Mouse (Mus musculus): ENCODE results near the gene Rint1. TPM values are rescaled to one million over a fixed set of nuclear protein-coding genes. Genes with fewer than 3 reads are reported as not detected.
"Not testable (repeated sequence)": the region's sequence is repeated elsewhere in the genome, so short reads cannot be mapped to it uniquely, and the experiment has no call there.

Gene Rint1
- polyA plus RNA-seq, 1 experiment from 2014 or later: 31.2 TPM

DNA sequence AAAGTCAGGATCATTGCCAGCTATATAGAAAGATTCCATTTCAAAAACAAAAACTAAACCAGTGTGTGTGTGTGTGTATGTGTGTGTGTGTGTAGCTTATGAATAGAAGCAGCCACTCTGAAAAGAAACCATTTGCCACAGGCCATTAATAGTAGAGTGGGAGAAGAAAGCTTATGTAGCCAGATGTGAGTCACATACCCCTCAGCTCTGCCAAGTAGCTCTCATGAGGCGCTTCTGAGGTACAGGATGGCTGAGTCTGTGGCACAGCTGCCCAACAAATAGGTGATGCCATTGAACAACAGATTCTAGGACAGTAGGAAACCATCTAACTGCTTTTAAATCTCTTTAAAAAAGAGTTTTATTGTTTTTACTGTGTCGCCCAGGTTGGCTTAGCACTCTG lies 5.2 kb downstream of the Rint1 start:
- Histone ChIP-seq H3K4me1 (replicated peaks; ENCODE audit: control insufficient read depth, insufficient read depth, low read length) (peaks cover 2% of the 10 kb centered on the region; the same call in 1 of the 2 replicates), H3K9me3 (ENCODE audit: control insufficient read depth, low read length) (no peaks in the 10 kb centered on the region), H3K27me3 (ENCODE audit: control insufficient read depth, insufficient read depth, low read length) (no peaks in the 10 kb centered on the region), H3K27ac (ENCODE audit: low read depth, low read length) (no peak overlapping the region), H3K36me3 (ENCODE audit: control insufficient read depth, insufficient read depth, low read length) (no peaks in the 10 kb centered on the region; the same call in 1 of the 2 replicates), H3K4me3 (ENCODE audit: low read depth, low read length) (no peak overlapping the region), H3K4me2 (ENCODE audit: low read depth, low read length, severe bottlenecking) (no peak overlapping the region), H3K9ac (ENCODE audit: low read length) (no peak overlapping the region)
- DNase-seq (ENCODE audit: low spot score) (peak; percentile 11), ATAC-seq (replicated peaks; ENCODE audit: low FRiP score) (no peak)
- WGBS: 91% methylated on average over 2 of the region's 2 CpGs

DNA sequence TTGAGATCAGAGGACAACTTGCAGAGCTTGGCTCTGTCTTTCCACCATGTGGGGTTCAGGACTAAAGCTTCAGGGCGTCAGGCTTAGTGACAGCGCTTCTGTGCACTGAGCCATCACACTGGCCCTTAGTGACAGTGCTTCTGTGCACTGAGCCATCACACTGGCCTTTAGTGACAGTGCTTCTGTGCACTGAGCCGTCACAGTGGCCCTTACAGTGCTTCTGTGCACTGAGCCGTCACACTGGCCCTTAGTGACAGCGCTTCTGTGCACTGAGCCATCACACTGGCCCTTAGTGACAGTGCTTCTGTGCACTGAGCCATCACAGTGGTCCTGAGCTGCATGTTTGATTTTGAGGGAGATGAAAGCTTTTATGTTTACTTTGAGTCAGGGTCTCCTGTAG lies 27.3 kb downstream of the Rint1 start:
- Histone ChIP-seq H3K4me3 (ENCODE audit: low read depth, low read length) (no peak overlapping the region), H3K4me2 (ENCODE audit: low read depth, low read length, severe bottlenecking) (no peak overlapping the region), H3K27ac (ENCODE audit: low read depth, low read length) (no peak overlapping the region), H3K27me3 (ENCODE audit: control insufficient read depth, insufficient read depth, low read length) (no peaks in the 10 kb centered on the region), H3K36me3 (ENCODE audit: control insufficient read depth, insufficient read depth, low read length) (peaks cover 6% of the 10 kb centered on the region), H3K9ac (ENCODE audit: low read length) (no peak overlapping the region), H3K9me3 (ENCODE audit: control insufficient read depth, low read length) (no peaks in the 10 kb centered on the region; the same call in 1 of the 2 replicates), H3K4me1 (replicated peaks; ENCODE audit: control insufficient read depth, insufficient read depth, low read length) (no peaks in the 10 kb centered on the region)
- 60% methylated on average over 5 of the region's 5 CpGs for WGBS
- ATAC-seq (replicated peaks; ENCODE audit: low FRiP score): no peak
- DNase-seq (ENCODE audit: low spot score): no peak

- Histone ChIP-seq H3K9me3 (ENCODE audit: control insufficient read depth, low read length) (no peaks in the 10 kb centered on the region; the same call in 1 of the 2 replicates), H3K4me2 (ENCODE audit: low read depth, low read length, severe bottlenecking) (no peak overlapping the region), H3K36me3 (ENCODE audit: control insufficient read depth, insufficient read depth, low read length) (peaks cover 6% of the 10 kb centered on the region), H3K27me3 (ENCODE audit: control insufficient read depth, insufficient read depth, low read length) (no peaks in the 10 kb centered on the region), H3K4me3 (ENCODE audit: low read depth, low read length) (no peak overlapping the region), H3K9ac (ENCODE audit: low read length) (no peak overlapping the region), H3K4me1 (replicated peaks; ENCODE audit: control insufficient read depth, insufficient read depth, low read length) (no peaks in the 10 kb centered on the region), H3K27ac (ENCODE audit: low read depth, low read length) (no peak overlapping the region)
- DNase-seq (ENCODE audit: low spot score) (no peak), ATAC-seq (replicated peaks; ENCODE audit: low FRiP score) (no peak)
- WGBS: 94% methylated on average over 15 of the region's 15 CpGs
Observed at GRCm38 (mm10) chr5:23816681-23817080, 29.2 kb downstream of the Rint1 start.

DNA sequence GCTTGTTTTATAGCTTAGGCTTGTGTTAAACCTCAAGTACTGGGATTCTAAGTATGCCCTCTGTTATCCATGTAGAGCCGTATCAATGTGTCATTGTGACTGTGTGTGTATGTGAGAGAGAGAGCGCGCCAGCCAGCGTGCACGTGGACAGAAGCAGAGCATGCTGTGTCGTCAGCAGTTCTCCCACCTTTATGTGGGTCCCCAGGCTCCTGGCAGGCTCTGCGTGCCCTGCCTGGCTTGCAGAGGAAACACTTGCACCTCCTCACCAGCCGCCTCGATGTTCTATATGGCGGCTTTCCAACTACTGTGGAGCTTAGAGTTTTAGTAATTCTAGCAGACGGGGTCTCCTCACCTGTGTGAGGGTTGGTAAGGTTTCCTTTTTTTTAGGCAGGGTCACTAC lies 34.8 kb downstream of the Rint1 start:
- Histone ChIP-seq H3K36me3 (ENCODE audit: control insufficient read depth, insufficient read depth, low read length) (no peaks in the 10 kb centered on the region), H3K4me1 (replicated peaks; ENCODE audit: control insufficient read depth, insufficient read depth, low read length) (no peaks in the 10 kb centered on the region), H3K27ac (ENCODE audit: low read depth, low read length) (no peak overlapping the region), H3K9ac (ENCODE audit: low read length) (no peak overlapping the region), H3K9me3 (ENCODE audit: control insufficient read depth, low read length) (no peaks in the 10 kb centered on the region), H3K27me3 (ENCODE audit: control insufficient read depth, insufficient read depth, low read length) (no peaks in the 10 kb centered on the region), H3K4me3 (ENCODE audit: low read depth, low read length) (no peak overlapping the region), H3K4me2 (ENCODE audit: low read depth, low read length, severe bottlenecking) (no peak overlapping the region)
- DNase-seq (ENCODE audit: low spot score): no peak
- ATAC-seq (replicated peaks; ENCODE audit: low FRiP score): no peak
- 84% methylated on average over 11 of the region's 11 CpGs for WGBS

DNA sequence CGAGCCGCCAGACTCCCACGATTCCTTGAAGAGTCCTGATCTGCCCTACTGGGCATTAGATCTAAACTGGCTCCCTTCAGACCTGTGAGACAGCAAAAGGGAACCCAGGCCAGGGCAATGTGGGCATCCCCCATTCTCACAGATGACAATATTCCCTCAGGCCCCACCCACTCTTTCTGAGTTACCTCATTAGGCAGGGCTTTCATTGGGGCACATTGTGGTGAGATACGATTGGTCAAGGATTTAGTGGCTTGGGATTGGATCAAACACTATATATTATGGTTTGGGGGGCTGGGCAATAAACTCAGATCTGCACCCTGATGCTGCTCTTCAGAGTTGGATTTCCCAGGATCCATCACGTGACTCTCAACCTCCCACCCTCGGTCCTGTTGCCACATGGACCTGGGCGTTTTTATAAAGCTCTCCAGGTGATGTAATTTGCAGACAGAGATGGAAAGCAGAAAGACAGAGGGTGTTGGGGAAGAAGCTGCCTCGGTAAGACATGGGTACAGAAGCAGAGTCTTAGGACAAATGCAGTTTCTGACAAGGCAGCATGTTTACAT lies 36.7 kb downstream of the Rint1 start:
- WGBS: 84% methylated on average over 8 of the region's 8 CpGs
- ATAC-seq (replicated peaks; ENCODE audit: low FRiP score): no peak
- no peaks in the 10 kb centered on the region for H3K27me3 ChIP-seq (ENCODE audit: control insufficient read depth, insufficient read depth, low read length)
- no peaks in the 10 kb centered on the region for H3K36me3 ChIP-seq (ENCODE audit: control insufficient read depth, insufficient read depth, low read length)
- H3K27ac ChIP-seq (ENCODE audit: low read depth, low read length): no peak overlapping the region
- no peak overlapping the region for H3K4me2 ChIP-seq (ENCODE audit: low read depth, low read length, severe bottlenecking)
- H3K9me3 ChIP-seq (ENCODE audit: control insufficient read depth, low read length): no peaks in the 10 kb centered on the region
- no peak overlapping the region for H3K4me3 ChIP-seq (ENCODE audit: low read depth, low read length)
- DNase-seq (ENCODE audit: low spot score): no peak
- H3K9ac ChIP-seq (ENCODE audit: low read length): no peak overlapping the region
- no peaks in the 10 kb centered on the region for H3K4me1 ChIP-seq (replicated peaks; ENCODE audit: control insufficient read depth, insufficient read depth, low read length)

DNA sequence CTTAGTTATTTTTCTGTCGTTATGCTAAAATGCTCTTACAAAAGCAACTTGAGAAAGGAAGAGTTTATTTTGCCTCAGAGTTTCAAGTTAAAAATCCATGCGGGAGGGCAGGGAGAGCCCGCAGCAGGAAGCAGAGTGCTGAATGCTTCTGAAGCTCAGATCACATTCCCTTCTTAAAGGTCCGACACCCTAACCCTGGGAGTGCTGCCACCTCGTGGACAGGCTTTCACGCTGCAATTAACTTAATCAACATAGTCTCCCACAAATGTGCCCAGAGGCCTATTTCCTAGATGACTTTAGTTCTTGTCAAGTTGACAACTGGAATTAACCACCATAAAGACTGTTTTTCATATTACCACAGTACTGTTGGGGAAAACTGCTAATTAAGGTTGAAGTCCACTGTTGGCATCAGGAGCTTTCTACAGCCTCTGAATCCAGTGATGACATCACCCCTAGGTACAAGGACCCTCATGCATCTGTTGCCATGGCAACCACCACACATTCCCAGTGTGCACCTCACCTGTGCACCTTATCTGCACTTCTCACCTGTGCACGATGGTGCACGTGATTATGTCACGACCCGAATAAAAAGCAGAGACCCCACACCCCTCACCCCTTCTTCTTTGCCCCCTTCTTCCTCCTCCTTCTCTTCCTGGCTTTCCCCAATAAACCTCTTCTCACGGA lies 39.0 kb downstream of the Rint1 start:
- Histone ChIP-seq H3K4me1 (replicated peaks; ENCODE audit: control insufficient read depth, insufficient read depth, low read length) (no peaks in the 10 kb centered on the region), H3K36me3 (ENCODE audit: control insufficient read depth, insufficient read depth, low read length) (no peaks in the 10 kb centered on the region), H3K4me2 (ENCODE audit: low read depth, low read length, severe bottlenecking) (no peak overlapping the region), H3K4me3 (ENCODE audit: low read depth, low read length) (no peak overlapping the region), H3K27me3 (ENCODE audit: control insufficient read depth, insufficient read depth, low read length) (peaks cover 3% of the 10 kb centered on the region), H3K27ac (ENCODE audit: low read depth, low read length) (no peak overlapping the region), H3K9me3 (ENCODE audit: control insufficient read depth, low read length) (no peaks in the 10 kb centered on the region), H3K9ac (ENCODE audit: low read length) (no peak overlapping the region)
- ATAC-seq (replicated peaks; ENCODE audit: low FRiP score): no peak
- WGBS: 40% methylated on average over 11 of the region's 11 CpGs
- peak; percentile 82 for DNase-seq (ENCODE audit: low spot score)

DNA sequence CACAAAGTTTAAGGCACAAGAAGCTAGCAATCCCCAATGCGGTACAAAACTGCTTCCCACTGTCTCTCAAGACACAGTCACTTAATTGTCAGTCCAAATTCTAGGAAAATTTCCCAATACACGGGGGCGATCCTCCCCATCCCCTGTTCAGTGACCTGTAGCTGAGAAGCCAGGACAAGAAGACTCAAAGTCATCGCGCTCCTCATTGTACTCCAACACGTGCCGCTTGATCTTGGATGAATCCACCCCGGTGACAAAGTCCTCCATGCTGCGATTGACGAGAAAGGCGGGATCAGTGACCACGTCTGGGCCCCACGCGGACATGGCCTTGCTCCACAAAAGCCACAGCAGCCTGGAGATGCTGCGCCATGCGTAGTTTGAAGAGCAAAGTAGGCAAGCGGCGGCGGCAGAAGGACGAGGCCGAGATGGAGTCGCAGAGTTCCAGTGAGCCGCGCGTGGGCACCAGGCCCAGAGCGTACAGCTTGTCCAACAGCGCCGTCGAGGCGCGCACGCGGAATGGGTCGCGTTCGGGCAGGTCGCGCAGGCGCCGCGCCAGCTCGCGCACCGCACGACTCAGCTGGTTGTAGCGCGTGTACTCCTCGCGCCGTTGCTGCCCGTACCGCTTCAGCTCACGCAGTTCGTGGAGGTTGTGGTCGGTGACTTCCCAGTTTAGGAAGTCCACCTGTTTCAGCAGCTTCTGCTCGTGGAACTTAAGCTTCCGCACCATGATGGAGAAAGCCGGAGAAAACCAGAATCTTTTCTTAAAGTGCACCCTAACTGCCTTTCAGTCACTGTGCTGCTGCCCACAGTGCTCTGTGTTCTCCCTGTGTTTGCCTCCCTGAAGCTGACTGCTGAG lies 43.6 kb downstream of the Rint1 start:
- Histone ChIP-seq H3K36me3 (ENCODE audit: control insufficient read depth, insufficient read depth, low read length) (no peaks in the 10 kb centered on the region), H3K4me3 (ENCODE audit: low read depth, low read length) (no peak overlapping the region), H3K4me2 (ENCODE audit: low read depth, low read length, severe bottlenecking) (peak overlapping the region; percentile 3; the same call in 1 of the 2 replicates), H3K9ac (ENCODE audit: low read length) (no peak overlapping the region), H3K9me3 (ENCODE audit: control insufficient read depth, low read length) (no peaks in the 10 kb centered on the region), H3K27ac (ENCODE audit: low read depth, low read length) (no peak overlapping the region), H3K27me3 (ENCODE audit: control insufficient read depth, insufficient read depth, low read length) (peaks cover 7% of the 10 kb centered on the region), H3K4me1 (replicated peaks; ENCODE audit: control insufficient read depth, insufficient read depth, low read length) (no peaks in the 10 kb centered on the region)
- 42% methylated on average over 58 of the region's 58 CpGs for WGBS
- ATAC-seq (replicated peaks; ENCODE audit: low FRiP score) (no peak), DNase-seq (ENCODE audit: low spot score) (no peak)

GRCm38 (mm10) chr5:23835691-23836090 lies 48.2 kb downstream of the Rint1 start:
- not testable (repeated sequence) for H3K9me3 ChIP-seq (ENCODE audit: control insufficient read depth, low read length); H3K4me2 ChIP-seq (ENCODE audit: low read depth, low read length, severe bottlenecking); H3K4me3 ChIP-seq (ENCODE audit: low read depth, low read length); H3K27me3 ChIP-seq (ENCODE audit: control insufficient read depth, insufficient read depth, low read length); H3K4me1 ChIP-seq (replicated peaks; ENCODE audit: control insufficient read depth, insufficient read depth, low read length); H3K9ac ChIP-seq (ENCODE audit: low read length); H3K36me3 ChIP-seq (ENCODE audit: control insufficient read depth, insufficient read depth, low read length); ATAC-seq (replicated peaks; ENCODE audit: low FRiP score); DNase-seq (ENCODE audit: low spot score); H3K27ac ChIP-seq (ENCODE audit: low read depth, low read length)
- WGBS: 65% methylated on average over 1 of the region's 1 CpGs
